Mouse (Mus musculus) liver, postnatal 0 days (tissue): ENCODE results near the gene Cyp39a1. TPM values are rescaled to one million over a fixed set of nuclear protein-coding genes. Genes with fewer than 3 reads are reported as not detected.

ENCODE experiments used
- ATAC-seq: fragments of 200-750 bp; cut with Nextera tagmentation; 2 replicates; pipeline ENCODE4 v1.8.0; 2017; ENCODE audit warnings: mild to moderate bottlenecking, moderate library complexity
- DNase-seq: peaks from one replicate; pipeline ENCODE4 v3.0.0-alpha.2; 2016
- H3K27ac ChIP-seq: fragments of 300-500 bp; sonication (generic); 2 replicates; pipeline ENCODE4 v1.5.1; 2014; ENCODE audit warnings: antibody characterized with exemption, moderate library complexity, mild to moderate bottlenecking, low read depth
- H3K27me3 ChIP-seq: fragments of 300-500 bp; sonication (generic); 2 replicates; pipeline ENCODE4 v1.6.1; 2014; ENCODE audit warnings: low read length, control low read depth, mixed read lengths; ENCODE audit not compliant: insufficient read depth
- H3K36me3 ChIP-seq: fragments of 300-500 bp; sonication (generic); replicated peaks from 2 replicates; pipeline ENCODE4 v1.6.1; 2014; ENCODE audit warnings: mild to moderate bottlenecking, control low read depth, low read length, moderate library complexity, mixed read lengths; ENCODE audit not compliant: insufficient read depth
- H3K4me1 ChIP-seq: fragments of 300-500 bp; sonication (generic); 2 replicates; pipeline ENCODE4 v1.6.1; 2014; ENCODE audit warnings: antibody characterized with exemption, mild to moderate bottlenecking, control low read depth; ENCODE audit not compliant: insufficient read depth
- H3K4me2 ChIP-seq: fragments of 300-500 bp; sonication (generic); 2 replicates; pipeline ENCODE4 v1.6.1; 2014; ENCODE audit warnings: low read depth, mild to moderate bottlenecking, low read length, moderate library complexity, mixed read lengths
- H3K4me3 ChIP-seq: fragments of 300-500 bp; sonication (generic); 2 replicates; pipeline ENCODE4 v1.5.1; 2014; ENCODE audit warnings: low read depth, low read length
- H3K9ac ChIP-seq: fragments of 300-500 bp; sonication (generic); replicated peaks from 2 replicates; pipeline ENCODE4 v1.6.1; 2014; ENCODE audit warnings: mild to moderate bottlenecking, moderate library complexity
- H3K9me3 ChIP-seq: fragments of 300-500 bp; sonication (generic); 2 replicates; pipeline ENCODE4 v1.6.1; 2016; ENCODE audit warnings: mild to moderate bottlenecking, control low read depth, low read length, mixed read lengths
- CTCF ChIP-seq: sonication (generic); IDR thresholded peaks from 2 replicates; pipeline ENCODE4 v1.5.1; 2016; ENCODE audit warnings: antibody characterized with exemption, low read depth
- EP300 ChIP-seq: IDR thresholded peaks from 2 replicates; pipeline ENCODE4 v1.6.1; 2016; ENCODE audit warnings: antibody characterized with exemption, low read depth, mild to moderate bottlenecking
- WGBS: fragments of 180-500 bp; shearing (Covaris S2); extraction: QIAGEN DNeasy Blood & Tissue Kit; methylation state at CpG from one replicate; pipeline ENCODE4 v1.1.7; 2014; ENCODE audit not compliant: insufficient replicate concordance; 5-methylcytosine and 5-hydroxymethylcytosine counted together
- polyA plus RNA-seq: library from polyadenylated mRNA; unstranded; fragments of >200 nt; fragmentation: Nextera tagmentation; extraction: Ambion mirVana; gene quantifications from 2 replicates; pipeline ENCODE4 v1.2.1, GENCODE M21; 2015

The Cyp39a1 gene
- polyA plus RNA-seq, 1 experiment from 2014 or later = 70.6 TPM

DNA sequence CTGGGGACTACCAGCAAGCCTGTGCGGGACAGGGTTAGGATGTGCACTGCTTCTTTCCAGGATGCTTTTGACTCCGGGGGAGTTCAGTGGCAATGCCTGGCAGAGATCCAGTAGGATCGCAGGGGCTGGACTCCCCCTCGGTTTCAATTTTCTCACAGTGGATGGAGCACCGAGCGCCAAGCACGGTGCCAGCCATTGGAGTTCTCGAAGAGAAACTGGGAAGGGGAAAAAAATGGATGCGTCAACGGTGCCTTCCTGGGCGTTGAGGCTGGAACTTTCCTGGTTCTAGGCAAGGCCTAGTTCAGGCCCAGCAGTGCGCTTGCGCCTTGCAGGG, 36.8 kb upstream of the Cyp39a1 start:
- 0 out of 2 replicates have a peak overlapping the region, but pooled peaks have one; percentile 44 for H3K4me2 ChIP-seq
- H3K4me3 ChIP-seq = no peak overlapping the region
- no peak for DNase-seq
- H3K27me3 ChIP-seq = peaks cover 37% of the 10 kb centered on the region
- H3K36me3 ChIP-seq = no peaks in the 10 kb centered on the region
- no peaks in the 10 kb centered on the region for H3K9me3 ChIP-seq
- TF ChIP-seq CTCF (no peak), EP300 (no peak)
- no peak for ATAC-seq
- H3K4me1 ChIP-seq = peaks cover 10% of the 10 kb centered on the region
- 60% methylated on average over 13 of the region's 13 CpGs for WGBS
- no peak overlapping the region for H3K27ac ChIP-seq
- no peak overlapping the region for H3K9ac ChIP-seq

DNA sequence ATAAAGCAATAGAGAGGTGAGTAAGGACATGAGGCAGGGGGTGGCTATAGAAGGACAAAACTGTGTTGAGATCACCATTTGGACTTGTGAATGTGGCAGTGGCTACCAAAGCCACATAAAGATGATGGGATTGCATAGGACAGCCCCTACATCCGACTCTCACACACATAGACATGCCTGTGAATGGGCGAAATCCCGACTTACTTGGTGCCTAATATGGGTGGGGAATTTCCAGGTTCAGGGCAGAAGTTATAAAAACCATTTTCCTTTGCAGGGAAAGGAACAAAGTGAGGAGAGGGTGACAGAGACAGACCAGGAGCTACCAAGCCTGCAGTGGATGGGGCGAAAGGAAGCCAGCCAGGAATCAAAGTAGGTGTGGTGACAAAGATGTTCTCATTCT, 30.1 kb upstream of the Cyp39a1 start:
- ATAC-seq = no peak
- Histone ChIP-seq H3K4me3 (no peak overlapping the region), H3K9me3 (no peaks in the 10 kb centered on the region), H3K9ac (no peak overlapping the region), H3K36me3 (no peaks in the 10 kb centered on the region), H3K4me1 (no peaks in the 10 kb centered on the region), H3K4me2 (no peak overlapping the region), H3K27me3 (no peaks in the 10 kb centered on the region), H3K27ac (no peak overlapping the region)
- 73% methylated on average over 4 of the region's 4 CpGs for WGBS
- no peak for DNase-seq
- TF ChIP-seq EP300 (no peak), CTCF (no peak)

DNA sequence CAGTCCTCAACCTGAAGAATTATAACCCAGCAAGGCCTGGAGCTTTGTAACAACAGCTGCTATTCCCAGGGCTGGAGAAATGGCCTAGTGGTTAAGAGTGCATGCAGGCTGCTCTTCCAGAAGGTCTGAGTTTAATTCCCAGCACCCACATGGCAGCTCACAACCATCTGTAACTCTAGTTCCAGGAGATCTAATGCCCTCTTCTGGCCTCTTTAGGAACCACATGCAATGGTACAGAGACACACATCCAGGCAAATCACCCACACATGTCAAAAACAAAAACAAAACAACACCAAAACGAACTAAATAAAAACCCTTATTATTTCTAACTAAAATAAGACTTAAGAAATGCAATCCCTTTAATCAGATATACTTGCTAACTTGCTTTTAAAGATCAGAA, 26.4 kb upstream of the Cyp39a1 start:
- Histone ChIP-seq H3K9me3 (no peaks in the 10 kb centered on the region), H3K4me1 (peaks cover 7% of the 10 kb centered on the region; the same call in 1 of the 2 replicates), H3K27me3 (no peaks in the 10 kb centered on the region), H3K36me3 (no peaks in the 10 kb centered on the region), H3K9ac (no peak overlapping the region), H3K27ac (no peak overlapping the region), H3K4me3 (no peak overlapping the region), H3K4me2 (no peak overlapping the region)
- WGBS = 56% methylated on average over 1 of the region's 1 CpGs
- DNase-seq = no peak
- no peak for ATAC-seq
- TF ChIP-seq EP300 = no peak
- no peak; the same call in 1 of the 2 replicates for TF ChIP-seq CTCF

DNA sequence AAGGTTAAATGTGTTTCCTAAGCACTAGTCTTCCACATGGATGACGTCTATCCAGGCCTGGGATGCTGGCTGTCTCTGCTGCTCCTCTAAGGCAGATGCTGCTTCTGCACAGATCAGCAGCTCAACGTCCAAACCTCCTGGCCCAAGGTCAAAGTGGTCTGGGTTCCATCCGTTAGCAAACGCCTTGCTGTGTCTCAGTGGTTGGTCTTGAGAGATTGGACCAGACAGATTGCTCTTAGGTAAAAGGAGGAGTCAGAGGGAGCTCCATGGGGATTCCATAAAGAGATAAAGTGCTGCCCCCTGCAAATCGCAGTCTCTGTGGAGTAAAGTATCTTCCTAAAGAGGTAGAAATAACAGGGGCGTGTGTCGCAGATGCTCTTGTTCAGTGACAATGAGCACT, 24.0 kb upstream of the Cyp39a1 start:
- peaks cover 7% of the 10 kb centered on the region; the same call in 1 of the 2 replicates for H3K4me1 ChIP-seq

DNA sequence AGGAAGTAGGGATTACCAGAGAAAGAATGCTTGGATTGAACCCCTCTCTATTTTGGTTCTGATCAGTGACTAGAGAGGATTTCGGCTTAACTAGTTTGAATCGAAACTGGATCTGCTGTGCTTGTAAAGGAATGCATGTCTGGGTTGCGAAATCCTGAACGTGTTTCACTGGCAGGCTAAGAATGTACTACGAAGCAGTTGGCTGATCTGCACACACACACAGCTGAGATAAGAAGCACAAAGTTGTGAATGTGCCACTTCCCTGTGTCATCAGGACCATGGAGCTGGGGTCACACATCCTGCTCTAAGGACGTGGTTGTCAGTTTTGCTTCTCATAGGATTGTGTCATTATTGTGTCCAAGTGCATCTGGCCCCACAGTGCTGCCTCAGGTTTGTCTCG, 22.9 kb upstream of the Cyp39a1 start:
- no peaks in the 10 kb centered on the region for H3K36me3 ChIP-seq
- WGBS = 21% methylated on average over 7 of the region's 7 CpGs
- H3K9ac ChIP-seq = no peak overlapping the region
- DNase-seq (peak; percentile 22), ATAC-seq (peak; percentile 38)
- H3K27me3 ChIP-seq = no peaks in the 10 kb centered on the region
- TF ChIP-seq CTCF = no peak
- no peak; the same call in 1 of the 2 replicates for TF ChIP-seq EP300
- no peaks in the 10 kb centered on the region for H3K9me3 ChIP-seq
- peaks cover 7% of the 10 kb centered on the region; the same call in 1 of the 2 replicates for H3K4me1 ChIP-seq
- no peak overlapping the region for H3K27ac ChIP-seq
- H3K4me3 ChIP-seq = no peak overlapping the region
- 0 out of 2 replicates have a peak overlapping the region, but pooled peaks have one; percentile 22 for H3K4me2 ChIP-seq

More for the DNA sequence above, 24.0 kb upstream of the Cyp39a1 start:
- Histone ChIP-seq H3K4me3 (no peak overlapping the region), H3K27me3 (no peaks in the 10 kb centered on the region), H3K36me3 (no peaks in the 10 kb centered on the region), H3K27ac (no peak overlapping the region), H3K4me2 (no peak overlapping the region), H3K9me3 (no peaks in the 10 kb centered on the region), H3K9ac (no peak overlapping the region)
- TF ChIP-seq CTCF = no peak
- no peak for TF ChIP-seq EP300
- 69% methylated on average over 7 of the region's 7 CpGs for WGBS
- DNase-seq (no peak), ATAC-seq (no peak)

DNA sequence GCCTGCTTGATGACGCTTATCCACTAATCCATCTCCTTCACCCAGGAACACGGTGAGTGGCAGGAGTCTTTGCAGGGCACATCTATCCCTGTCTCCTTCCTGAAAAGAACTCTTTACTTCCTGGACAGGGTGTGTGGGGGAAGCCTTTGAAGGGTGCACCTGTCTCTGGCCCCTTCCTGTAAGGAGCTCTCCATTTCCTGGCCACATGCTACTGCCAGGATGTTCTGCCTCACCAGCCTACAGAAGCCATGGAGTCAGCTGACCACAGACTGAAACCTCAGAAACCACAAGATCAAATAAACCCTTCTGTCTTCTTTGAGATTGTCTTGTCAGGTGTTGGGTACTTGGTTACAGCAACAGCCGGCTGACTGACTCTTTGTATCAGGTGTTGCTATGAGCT, 22.1 kb upstream of the Cyp39a1 start:
- H3K4me1 ChIP-seq = peaks cover 7% of the 10 kb centered on the region; the same call in 1 of the 2 replicates
- H3K27me3 ChIP-seq = no peaks in the 10 kb centered on the region
- ATAC-seq (no peak), DNase-seq (no peak)
- no peak overlapping the region for H3K4me3 ChIP-seq
- H3K27ac ChIP-seq = no peak overlapping the region
- no peak overlapping the region for H3K4me2 ChIP-seq
- H3K36me3 ChIP-seq = no peaks in the 10 kb centered on the region
- WGBS = 56% methylated on average over 3 of the region's 3 CpGs
- H3K9ac ChIP-seq = no peak overlapping the region
- no peaks in the 10 kb centered on the region for H3K9me3 ChIP-seq
- TF ChIP-seq EP300 (no peak), CTCF (no peak)

DNA sequence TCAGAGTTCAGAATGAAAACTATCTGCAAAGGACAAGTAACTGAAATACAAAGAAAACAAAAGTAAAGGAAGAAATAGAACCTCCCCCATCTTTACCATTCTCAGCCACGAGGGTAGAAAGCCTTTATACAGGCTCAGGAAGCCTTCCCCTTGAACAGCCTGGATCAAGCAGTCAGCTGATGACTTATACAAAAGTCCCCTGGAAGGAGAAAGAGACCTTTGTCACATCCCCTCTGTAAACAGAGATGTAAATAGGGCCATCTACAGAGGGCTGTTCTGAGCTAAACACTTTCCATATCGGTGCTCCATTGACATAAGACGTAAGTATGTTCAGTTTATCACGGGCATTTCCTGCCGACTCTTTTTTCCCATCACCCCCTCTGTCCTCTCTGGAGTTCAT, 20.3 kb upstream of the Cyp39a1 start:
- no peak for DNase-seq
- H3K27ac ChIP-seq = no peak overlapping the region
- H3K9me3 ChIP-seq = no peaks in the 10 kb centered on the region
- H3K36me3 ChIP-seq = no peaks in the 10 kb centered on the region
- no peaks in the 10 kb centered on the region for H3K27me3 ChIP-seq
- 58% methylated on average over 5 of the region's 5 CpGs for WGBS
- H3K4me2 ChIP-seq = no peak overlapping the region
- H3K9ac ChIP-seq = no peak overlapping the region
- peaks cover 7% of the 10 kb centered on the region; the same call in 1 of the 2 replicates for H3K4me1 ChIP-seq
- no peak overlapping the region for H3K4me3 ChIP-seq
- TF ChIP-seq CTCF = no peak
- ATAC-seq = no peak
